Mouse (Mus musculus) kidney, postnatal 14 days (tissue): Measurements from ENCODE around the gene Zfp667.
"Not testable (repeated sequence)": the region's sequence is repeated elsewhere in the genome, so short reads cannot be mapped to it uniquely, and the experiment has no call there.

Experiments
- DNase-seq: peaks from one replicate; pipeline ENCODE4 v3.0.0; 2022; ENCODE audit warnings: mixed read lengths

The Zfp667 gene

DNA sequence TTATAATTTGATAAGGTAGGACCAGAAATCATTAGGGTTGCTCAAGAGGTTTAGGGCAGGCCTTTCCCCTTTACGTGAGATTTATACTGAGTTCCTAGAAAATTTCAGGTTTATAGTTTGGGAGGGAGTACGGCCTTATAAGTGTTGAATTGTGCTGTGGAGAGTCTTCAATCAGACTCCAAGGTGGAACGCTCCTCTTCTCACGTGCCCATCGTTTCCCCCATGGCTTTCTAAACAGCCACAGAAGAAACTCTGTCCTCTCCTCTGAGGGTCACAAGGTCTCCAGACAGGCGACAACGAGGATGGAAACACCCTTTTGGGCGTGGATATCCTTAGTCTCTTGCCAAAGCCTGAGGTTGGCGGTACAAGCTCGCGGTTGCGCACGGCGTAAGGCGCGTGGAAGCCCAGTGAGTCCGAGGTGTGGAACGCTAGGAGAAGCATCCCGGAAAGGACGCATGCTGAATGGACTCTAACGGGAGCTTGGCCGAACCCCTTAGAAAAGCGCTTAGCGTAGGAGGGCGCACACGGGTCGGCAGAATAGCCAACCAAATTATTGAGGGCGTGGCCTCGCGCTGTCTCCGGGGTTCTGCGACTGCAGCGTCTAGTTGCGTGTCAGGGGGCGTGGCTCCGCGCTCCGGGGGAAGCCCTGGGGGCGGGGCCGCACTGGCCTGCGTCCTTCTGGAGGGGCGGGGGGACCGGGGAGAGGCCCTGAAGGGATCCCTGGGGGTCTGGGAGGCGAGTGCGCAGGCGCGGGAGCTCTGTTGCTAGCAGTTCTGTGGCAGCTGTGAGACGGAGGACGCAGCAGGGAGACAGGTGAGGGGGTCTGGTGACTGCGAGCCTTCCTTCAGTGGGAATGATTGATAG, at the start of gene Zfp667:
Zfp667 (plus strand) TSS at position 738 of the 864 bp plus-strand sequence.
- DNase-seq: peak; percentile 99

- DNase-seq: no peak
Measured at GRCm38 (mm10) chr7:6239787-6240186, 46.6 kb upstream of the Zfp667 start.

DNA sequence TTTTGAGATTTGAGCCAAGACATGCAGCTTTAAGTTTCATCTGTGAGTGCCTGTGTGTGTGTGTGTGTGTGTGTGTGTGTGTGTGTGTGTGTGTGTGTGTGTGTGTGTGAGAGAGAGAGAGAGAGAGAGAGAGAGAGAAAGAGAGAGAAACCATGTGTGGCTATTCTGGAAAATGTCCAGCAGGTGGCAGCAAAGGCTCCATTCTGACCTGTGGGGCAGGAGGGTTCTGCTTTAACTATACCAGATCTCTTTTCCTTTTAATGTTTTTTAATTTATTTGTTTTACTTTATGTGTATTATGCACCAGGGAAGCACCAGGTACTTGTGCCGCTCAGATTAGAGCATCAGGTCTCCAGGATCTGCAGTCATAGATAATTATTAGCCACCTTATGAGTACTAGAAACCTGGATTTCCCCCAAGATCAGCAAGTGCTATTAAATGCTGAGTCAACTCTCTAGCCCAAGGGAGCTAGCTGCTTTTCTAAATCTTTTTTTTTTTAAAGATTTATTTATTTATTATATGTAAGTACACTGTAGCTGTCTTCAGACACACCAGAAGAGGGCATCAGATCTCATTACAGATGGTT, 45.4 kb upstream of the Zfp667 start:
- DNase-seq: peak; percentile 43

- no peak for DNase-seq
Measured at GRCm38 (mm10) chr7:6244361-6245292, 41.8 kb upstream of the Zfp667 start.

GRCm38 (mm10) chr7:6252410-6252809, 34.0 kb upstream of the Zfp667 start, which contains the start of gene Epp13:
TSS of gene Epp13 (plus strand) at chr7:6252710.
- no peak for DNase-seq

DNA sequence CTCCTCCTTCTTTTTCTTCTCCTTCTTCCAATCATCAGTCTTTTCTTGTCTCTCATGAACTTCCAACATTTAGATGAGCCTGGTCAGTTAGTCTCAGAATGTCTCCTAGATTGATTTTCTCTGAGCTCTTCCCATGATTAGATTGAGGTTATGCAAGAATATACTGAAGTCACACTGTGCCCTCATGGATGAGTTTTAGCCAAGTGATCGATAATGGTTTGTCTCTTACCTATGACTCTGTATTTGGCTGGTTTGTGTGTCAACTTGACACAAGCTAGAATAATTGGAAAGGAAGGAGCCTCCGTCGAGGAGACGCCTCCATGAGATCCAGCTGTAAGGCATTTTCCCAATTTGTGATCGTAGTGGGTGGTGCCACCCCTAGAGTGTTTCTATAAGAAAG, 31.9 kb upstream of the Zfp667 start:
- no peak for DNase-seq

DNA sequence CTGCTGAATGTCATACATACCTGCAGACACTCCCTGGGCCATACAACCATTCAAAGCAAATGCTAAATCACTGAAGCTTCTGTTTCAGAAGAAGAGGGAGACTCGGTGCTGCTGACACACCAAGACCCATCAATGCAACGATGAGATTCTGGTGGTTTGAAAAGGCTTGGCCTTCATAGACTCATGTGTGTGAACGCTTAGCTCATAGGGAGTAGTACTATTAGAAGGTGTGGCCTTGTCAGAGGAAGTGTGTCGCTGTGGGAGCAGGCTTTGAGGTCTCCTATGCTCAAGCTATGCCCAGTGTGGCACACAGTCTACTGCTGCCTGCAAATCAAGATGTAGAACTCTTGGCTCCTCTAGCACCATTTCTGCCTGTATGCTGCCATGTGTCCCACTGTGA, 29.0 kb upstream of the Zfp667 start:
- DNase-seq: no peak

- DNase-seq: no peak
Measured at GRCm38 (mm10) chr7:6258232-6259220, 27.9 kb upstream of the Zfp667 start.

GRCm38 (mm10) chr7:6260004-6260403, 26.4 kb upstream of the Zfp667 start:
- DNase-seq: not testable (repeated sequence)

- no peak for DNase-seq
Measured at GRCm38 (mm10) chr7:6262120-6262519, 24.3 kb upstream of the Zfp667 start.

GRCm38 (mm10) chr7:6262984-6263383, 23.4 kb upstream of the Zfp667 start:
- no peak for DNase-seq

DNA sequence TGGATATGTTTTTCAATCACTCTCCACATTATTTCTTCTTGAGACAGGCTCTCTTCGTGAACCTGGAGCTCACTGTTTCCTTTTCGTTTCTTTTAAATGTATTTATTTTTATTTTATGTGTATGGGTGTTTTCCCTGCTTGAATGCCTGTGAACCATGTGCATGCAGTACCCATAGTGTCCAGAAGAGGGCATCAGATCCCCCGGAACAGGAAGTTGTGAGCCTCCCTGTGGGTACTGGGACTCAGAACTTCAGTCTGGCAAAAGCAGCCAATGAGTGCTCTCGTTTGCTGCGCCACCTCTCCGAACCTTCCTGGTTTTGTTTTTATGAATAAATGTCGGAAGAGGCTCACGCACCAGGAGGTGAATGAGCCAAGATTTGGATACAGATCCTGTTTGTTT, 20.7 kb upstream of the Zfp667 start:
- DNase-seq: no peak

DNA sequence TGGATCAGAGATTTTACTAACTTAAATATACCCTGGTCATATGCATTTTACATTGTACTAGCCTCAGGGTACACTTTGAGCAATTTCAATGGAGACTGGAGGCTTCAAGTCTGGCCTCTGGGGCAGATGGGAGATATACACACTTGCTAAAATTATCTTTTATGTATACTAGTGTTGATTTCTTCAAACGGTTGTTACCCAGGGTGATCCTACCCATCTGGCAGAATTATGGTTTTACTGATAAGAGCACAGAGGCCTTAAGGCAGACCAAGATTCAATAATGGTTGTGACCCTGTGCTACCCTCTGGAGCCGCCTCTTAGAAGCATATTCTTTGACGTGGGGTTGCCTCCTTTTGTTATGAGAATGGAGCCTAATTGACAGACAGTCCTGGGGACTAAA, 8.5 kb upstream of the Zfp667 start:
- no peak for DNase-seq

GRCm38 (mm10) chr7:6282749-6283148, 3.6 kb upstream of the Zfp667 start:
- DNase-seq: peak; percentile 82

- peak; percentile 87 for DNase-seq
Measured at GRCm38 (mm10) chr7:6283451-6284075, 2.8 kb upstream of the Zfp667 start.

- no peak for DNase-seq
Measured at GRCm38 (mm10) chr7:6284442-6285012, 1.9 kb upstream of the Zfp667 start.

DNA sequence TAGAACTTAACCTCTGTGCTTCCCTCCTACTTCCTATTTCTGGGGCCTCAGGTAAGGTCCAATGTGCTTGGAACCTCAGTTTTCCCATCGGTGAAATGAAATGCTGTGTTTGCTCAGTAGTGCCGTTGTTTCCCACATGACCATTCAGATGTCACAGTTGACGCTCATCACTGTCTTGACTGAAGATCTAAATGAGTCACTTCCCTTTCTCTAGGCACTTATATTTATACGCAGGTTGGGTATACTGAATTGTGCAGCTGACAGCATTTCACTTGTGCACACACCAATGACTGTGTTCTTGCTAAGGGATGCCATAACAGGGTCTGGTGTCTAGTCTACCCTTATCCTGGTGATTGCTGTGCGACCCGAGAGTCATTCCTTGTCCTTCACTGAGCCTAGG, 1.0 kb upstream of the Zfp667 start:
- DNase-seq: no peak

GRCm38 (mm10) chr7:6286921-6287531, 647 bp downstream of the Zfp667 start:
- no peak for DNase-seq

DNA sequence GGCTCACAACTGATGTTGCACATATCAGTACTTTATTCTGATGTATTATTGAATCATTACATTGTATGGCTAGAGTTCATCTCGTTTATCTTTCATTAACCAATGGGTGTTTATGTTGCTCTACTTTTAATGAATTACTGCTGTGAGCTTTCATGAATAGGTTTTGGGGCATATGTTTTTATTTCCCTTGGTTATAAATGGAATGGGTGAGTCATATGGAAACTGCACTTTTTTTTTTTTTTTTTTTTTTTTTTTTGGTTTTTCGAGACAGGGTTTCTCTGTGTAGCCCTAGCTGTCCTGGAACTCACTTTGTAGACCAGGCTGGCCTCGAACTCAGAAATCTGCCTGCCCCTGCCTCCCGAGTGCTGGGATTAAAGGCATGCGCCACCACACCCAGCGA, 4.7 kb downstream of the Zfp667 start:
- not testable (repeated sequence) for DNase-seq

DNA sequence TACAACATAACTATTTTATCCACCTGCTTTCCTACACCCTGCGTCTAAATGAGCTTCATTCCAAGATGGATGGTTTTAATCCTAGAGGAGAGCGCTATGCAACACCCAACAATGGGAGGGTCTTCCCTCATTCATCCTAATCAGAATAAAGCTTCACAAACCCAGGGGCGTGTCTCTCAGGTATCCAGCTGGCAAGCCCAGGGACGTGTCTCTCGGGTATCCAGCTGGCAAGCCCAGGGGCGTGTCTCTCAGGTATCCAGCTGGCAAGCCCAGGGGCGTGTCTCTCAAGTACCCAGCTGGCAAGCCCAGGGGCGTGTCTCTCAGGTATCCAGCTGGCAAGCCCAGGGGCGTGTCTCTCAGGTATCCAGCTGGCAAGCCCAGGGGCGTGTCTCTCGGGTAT, 14.4 kb downstream of the Zfp667 start:
- DNase-seq: not testable (repeated sequence)
